Mouse (Mus musculus) heart, postnatal 4 days (tissue): Measurements from ENCODE around the gene Ptpn12. TPM values are rescaled to one million over a fixed set of nuclear protein-coding genes. Genes with fewer than 3 reads are reported as not detected.

Source experiments
- DNase-seq: peaks from one replicate; pipeline ENCODE4 v3.0.0; 2021
- total RNA-seq, 2 experiments: library from RNA; stranded (reverse); gene quantifications; 2 replicates each; pipeline ENCODE4 v1.2.3; 2021

The Ptpn12 gene
- total RNA-seq, 2 experiments from 2014 or later = 50.0 to 53.0 TPM

- peak; percentile 25 for DNase-seq
Observed at GRCm38 (mm10) chr5:21017075-21017474, 38.6 kb downstream of the Ptpn12 start.

DNA sequence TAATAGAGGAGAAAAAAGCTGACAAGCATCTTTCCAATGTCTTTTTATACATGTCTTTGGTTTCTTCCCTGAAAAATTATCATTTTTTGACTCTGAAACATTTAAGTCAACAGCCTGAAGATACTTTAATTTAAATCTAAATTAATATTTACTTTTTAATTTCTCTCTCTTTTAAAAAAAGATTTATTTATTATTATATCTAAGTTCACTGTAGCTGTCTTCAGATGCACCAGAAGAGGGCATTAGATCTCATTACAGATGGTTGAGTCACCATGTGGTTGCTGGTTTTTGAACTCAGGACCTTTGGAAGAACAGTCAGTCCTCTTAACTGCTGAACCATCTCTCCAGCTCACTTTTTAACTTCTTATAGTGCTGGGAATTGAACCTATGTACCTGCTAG, 44.8 kb downstream of the Ptpn12 start:
- no peak for DNase-seq

DNA sequence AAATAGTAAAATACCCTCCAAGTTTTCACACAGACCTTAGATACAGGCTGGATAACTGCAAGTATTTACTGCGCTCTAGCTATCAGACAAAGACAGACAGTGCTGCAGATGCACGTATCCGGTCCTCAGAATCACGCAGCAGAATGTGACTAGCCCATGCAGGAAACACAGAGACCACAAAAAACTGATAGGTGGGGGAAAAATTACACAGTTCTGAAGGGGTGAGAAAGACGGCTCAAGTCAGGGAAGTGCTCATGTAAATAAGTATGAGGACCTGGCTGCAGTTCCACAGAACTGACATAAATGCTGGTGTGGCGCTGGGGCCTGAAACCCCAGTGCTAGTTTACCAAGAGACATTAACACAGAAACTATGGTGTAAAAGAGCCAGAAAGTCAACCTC, 53.0 kb downstream of the Ptpn12 start:
- DNase-seq = no peak

- no peak for DNase-seq
Observed at GRCm38 (mm10) chr5:21001622-21002315, 53.9 kb downstream of the Ptpn12 start.

DNA sequence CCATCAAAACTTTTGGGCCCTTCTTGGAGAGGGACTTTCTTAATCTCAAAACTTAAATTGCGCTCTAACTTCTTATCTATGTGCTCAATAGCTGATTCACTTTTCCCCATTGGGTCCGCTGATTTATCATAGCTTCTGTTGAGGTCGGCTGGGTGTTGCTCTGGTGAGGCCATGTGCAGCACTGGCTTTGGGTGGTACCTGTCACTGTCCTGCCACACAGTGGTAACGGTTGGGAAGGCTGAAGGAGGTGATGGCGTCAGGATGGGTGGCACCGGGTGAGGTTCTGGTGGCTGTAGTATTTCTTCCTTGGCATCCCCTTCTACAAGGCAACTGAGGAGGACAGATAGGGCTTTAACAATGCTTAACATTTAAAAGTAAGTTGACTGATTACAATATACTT, 57.3 kb downstream of the Ptpn12 start:
- DNase-seq = no peak

DNA sequence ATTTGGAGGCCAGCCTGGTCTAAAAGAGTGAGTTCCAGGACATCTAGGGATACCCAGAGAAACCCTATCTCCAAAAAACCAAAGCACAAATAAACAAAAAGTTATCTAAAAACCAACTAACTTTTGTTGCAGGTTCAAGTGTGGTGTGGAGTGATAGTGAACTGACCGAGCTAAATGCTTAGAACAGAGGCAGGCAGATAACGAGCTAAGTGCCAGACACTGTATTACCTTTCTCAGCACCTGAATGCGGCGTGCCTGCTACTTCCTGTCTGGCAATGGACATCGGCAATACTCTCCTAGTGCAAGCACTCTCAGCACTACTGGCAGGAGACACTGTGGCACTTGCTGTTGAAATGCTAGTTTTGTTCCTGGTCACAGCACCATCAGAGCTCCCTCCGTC, 58.2 kb downstream of the Ptpn12 start:
- no peak for DNase-seq

GRCm38 (mm10) chr5:20990062-20990809, 65.5 kb downstream of the Ptpn12 start:
- no peak for DNase-seq

DNA sequence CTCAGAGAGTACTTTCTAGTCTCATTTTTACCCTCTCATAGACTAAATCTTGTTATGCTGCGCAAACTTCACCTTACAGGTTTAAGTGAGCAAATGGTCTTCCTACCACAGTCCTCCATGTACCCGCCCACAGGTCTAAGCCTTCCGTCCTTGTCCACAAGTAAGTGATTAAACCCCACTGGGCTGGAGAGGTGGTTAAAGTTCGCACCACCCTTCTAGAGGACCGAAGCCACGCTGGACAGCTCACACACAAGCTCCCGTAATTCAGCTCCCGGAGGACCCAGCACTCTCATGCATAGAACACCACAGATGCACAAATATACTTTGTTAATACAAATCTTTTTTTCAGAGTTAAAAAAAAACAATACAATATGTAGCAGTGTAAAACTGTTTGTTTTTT, 69.4 kb downstream of the Ptpn12 start:
- no peak for DNase-seq

- no peak for DNase-seq
Observed at GRCm38 (mm10) chr5:20983505-20983904, 72.2 kb downstream of the Ptpn12 start.

GRCm38 (mm10) chr5:20974690-20975089, 81.0 kb downstream of the Ptpn12 start:
- no peak for DNase-seq

GRCm38 (mm10) chr5:20973999-20974398, 81.7 kb downstream of the Ptpn12 start:
- no peak for DNase-seq

- no peak for DNase-seq
Observed at GRCm38 (mm10) chr5:20973069-20973468, 82.6 kb downstream of the Ptpn12 start.

GRCm38 (mm10) chr5:20968963-20969362, 86.7 kb downstream of the Ptpn12 start:
- DNase-seq = peak; percentile 58

DNA sequence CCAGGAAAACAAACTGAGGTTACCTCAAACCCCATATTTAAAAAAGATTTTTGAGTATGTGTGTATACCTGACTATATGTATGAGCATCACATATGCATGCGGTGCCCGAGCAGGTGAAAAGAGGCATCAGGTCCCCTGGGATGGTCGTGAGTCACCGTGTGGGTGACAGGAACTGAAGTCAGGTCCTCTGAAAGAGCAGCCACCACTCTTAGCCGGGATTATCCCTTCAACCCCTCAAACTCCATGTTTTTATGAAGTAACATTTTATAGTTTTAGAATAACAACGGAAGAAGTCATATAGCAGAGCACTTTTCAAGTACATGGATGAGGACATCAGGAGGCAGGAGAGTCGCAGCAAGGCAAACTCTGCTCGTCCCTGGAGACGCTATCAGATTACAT, 87.2 kb downstream of the Ptpn12 start:
- no peak for DNase-seq

DNA sequence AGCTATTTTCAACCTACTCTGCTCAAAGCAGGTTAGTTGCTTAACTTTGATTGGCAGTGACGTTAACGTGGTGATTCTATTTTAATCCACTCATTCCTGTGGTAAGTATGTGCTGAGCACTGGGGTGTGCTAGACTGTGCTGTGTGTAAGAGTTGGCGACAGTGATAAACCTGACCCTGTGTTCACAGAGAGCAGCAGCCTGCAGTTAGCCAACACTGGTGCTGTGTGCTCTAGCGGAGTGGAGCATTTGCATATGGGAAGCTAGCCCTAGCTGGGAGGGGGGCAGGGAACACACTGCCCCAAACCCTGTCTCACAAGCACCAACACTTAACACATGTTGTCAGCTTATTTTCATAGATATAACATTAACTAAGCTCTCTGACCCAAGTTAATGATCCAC, 87.8 kb downstream of the Ptpn12 start:
- DNase-seq = no peak

DNA sequence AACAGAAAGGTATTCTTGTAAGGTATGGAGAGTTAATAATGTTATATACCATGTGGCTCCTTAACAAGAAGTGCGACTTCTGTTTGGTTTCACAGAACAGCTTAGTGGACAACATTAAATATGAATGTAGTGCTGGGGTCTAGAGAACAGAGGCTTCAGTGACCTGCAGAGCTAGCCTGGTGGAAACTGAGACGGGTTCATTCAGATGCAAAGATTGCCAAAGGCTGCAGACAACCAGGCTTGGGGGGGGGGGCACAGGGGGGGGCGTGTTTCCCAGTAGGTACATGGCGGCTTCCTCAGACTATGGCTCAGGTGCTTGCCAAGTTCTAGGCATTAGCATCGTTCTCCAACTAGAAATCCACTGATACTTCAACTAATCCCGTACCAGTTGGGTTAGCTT, 91.3 kb downstream of the Ptpn12 start:
- DNase-seq = no peak

GRCm38 (mm10) chr5:20963295-20963694, 92.4 kb downstream of the Ptpn12 start:
- DNase-seq = no peak

DNA sequence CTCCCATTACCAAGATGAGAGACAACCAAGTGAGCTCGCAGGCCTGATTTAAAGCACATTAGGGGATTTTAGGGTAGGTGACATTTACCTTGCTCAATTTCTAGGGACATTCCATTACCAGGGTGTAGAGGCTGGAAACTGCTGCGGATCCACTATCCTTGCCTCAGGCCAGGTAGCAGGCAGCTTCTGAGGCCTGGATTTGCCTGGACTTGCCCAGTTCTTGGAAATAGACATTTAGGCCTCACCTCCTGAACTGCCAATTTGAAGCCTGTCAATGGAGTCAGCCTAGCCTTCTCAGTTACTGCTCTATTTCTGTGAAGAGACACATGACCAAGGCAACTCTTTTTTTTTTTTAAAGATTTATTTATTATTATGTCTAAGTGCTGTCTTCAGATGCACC, 94.8 kb downstream of the Ptpn12 start:
- no peak for DNase-seq

DNA sequence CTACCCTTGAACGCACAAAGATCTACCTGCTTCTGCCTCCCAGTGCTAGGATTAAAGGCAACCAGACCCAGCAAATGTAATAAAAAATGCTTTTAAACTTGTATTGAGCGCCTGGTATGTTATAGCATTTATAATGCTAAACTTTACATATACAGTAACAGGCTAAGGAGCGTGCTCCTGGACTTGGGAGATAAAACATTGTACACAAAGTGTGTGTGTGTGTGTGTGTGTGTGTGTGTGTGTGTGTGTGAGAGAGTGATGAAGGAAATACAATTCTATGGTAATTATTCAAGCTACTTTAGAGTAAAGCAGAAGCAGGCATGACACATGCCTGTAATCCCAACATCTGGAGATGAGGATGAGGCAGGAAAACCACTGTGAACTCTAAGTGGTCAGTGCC, 99.4 kb downstream of the Ptpn12 start, which contains the start of gene Rsbn1l:
Gene Rsbn1l (minus strand): TSS at position 101 of the 400 bp plus-strand sequence.
- no peak for DNase-seq

DNA sequence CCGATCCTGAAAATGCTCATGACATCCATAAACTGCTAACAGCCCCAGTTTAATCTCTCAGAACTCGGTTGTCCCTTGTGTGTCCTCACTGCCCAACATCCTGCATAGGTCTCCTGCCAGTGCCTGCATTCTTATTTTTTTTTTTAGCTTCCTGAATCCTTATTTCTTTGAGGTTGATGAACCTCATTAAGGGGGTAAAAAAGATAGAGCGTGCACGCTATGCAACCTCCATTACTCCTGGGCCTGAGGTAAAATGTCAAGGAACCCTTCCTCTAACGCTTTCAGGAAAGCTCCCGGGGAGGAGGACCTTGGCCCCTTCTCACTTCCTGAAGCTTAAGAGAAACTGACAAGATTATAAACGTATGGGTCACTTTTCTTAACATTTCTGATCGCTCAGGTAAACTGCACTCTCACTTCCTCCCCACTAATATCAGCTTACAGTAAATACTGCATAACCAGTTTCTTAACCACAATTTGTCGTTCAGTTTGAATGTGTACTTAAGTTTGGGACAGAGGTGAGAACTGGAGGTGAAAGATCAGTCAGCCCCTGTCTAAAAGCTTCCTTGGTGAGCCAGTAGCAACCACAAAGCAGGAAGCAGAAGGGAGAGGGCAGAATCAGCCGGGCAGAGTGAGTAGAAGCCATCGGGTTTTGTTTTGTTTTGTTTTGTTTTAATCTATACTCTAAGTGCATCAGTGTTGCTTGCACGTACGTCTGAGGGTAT, 100.4 kb downstream of the Ptpn12 start:
- no peak for DNase-seq

DNA sequence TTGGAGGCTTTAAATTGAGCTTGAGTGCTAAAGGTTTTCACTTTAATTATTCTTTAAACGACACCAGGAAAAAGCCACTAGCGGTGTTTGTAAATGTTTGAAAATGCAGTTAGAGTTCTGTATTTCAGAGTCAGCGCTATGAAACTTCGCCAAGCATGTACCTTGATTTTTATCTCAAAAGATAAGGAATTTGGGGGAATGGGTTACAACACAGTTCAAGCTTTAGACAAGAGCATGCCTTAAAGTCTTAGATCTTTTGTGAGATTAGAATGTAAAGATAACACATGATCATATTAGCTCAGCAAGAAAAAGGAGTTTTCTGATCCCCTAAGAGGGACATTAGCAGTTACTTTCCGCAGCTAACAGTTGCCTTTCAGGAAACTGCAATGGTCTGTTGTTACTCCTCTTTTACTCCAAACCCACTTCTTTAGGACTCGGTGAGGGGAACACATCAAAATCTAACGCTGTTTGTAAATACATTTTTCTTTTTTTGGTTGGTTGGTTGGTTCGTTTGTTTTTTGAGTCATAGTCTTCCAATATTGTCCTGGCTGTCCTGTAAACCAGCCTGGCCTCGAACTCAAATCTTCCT, 103.3 kb downstream of the Ptpn12 start:
- no peak for DNase-seq

DNA sequence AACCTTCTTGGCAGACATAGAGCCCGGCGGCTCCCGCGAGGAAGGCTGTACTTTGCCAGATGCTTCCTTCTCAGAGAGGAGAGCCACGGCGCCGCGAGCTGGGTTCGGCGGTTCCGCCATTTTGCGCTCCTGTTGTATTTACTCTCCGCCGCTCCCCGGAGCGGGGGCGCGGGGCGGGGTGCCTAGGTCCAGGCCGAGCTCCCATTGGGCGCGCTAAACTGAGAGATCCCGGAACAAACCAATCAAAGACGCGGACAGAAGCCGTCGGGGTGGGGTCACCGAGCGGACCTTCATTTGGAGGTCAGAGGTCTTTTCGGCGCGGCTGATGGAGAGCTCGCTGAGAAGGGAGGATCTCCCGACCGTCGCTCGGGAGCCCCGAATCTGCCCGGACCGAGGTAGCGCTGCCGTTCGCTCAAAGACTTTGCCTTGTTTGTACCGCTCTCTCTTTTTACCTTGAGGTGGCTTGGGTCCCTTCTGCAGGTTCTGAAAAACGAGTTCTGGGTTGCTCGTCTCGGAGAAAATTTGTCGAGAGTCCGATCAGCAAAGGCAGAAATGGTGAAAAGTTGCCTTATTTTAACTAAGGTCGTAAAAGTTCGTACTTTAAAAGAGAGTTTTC, 103.9 kb downstream of the Ptpn12 start:
- peak; percentile 96 for DNase-seq
